Mouse (Mus musculus): ENCODE results near the gene Caap1.

Caap1 gene

DNA sequence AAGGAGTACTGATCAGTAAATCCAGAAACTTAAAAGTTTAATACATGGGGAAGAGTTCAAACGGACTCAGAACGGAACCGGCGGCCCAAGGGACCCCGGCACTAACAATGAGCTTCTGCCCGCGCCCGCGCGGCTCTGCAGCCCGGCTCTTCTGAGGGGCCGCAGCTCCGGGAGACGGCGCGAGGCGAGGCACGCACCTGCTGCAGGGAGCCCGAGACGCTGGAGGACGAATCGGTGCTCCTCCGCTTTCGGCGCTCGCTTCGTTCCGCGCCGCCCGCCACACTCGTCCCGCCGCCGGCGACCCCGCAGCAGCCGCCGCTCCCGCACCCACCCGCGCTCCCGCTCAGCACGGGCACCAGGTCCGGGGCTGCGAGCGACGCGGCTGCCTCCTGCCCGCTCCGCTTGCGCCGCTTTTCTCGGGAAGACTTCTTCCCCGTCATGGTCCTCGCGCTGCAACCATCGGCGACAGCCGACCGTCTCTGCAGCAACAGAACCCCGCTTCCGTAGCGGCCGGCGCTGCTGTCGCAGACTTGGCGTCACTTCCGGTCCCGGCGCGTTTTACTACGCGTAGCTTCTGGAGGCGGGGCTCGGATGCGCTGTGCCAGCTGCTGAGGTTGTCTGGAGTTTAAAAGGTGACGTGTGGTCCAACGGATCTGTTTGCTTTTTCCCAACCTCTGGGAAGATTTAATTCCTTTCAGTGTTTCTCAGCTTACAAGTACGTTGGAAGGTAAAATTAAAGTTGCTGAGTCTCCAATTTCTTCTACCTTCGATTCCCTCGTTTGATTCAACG is at the start of gene Caap1, which contains the start of gene Gm10306:
Caap1 (minus strand) TSS at position 532 of the 790 bp plus-strand sequence.
Gm10306 (plus strand) TSS at position 282 of the 790 bp plus-strand sequence.
- peak; percentile 86 to 90 for DNase-seq (ENCODE audit: low spot score in 2 of 2)

- DNase-seq (ENCODE audit: low spot score in 2 of 2): no peak
Observed at GRCm38 (mm10) chr4:94605591-94605990, 49.0 kb upstream of the Caap1 start.

DNA sequence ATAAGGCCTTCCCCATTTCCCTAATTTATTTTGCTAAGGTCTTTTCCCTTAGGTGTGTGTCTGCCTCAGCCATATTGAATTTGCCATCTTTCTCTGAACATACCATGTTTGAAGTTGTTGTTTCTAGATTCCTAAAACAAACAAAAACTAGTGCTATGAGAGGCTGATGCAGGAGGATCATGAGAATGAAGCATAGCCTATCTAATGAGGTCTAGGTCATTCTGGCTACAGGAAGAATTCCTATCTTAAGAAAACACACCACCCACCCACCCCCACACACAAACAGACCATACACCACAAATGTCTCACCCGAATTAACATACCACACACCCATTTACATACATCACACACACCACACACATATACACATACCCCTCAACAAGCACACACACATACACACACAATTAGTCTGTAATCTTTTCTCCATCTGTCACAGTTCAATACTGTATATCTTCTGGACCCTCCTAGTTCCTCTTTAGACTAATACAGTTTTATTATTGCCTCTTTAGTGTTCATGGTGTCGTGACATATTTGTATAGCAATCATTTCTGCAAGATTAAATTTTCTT is 47.9 kb upstream of the Caap1 start:
- no peak for DNase-seq (ENCODE audit: low spot score in 2 of 2)

DNA sequence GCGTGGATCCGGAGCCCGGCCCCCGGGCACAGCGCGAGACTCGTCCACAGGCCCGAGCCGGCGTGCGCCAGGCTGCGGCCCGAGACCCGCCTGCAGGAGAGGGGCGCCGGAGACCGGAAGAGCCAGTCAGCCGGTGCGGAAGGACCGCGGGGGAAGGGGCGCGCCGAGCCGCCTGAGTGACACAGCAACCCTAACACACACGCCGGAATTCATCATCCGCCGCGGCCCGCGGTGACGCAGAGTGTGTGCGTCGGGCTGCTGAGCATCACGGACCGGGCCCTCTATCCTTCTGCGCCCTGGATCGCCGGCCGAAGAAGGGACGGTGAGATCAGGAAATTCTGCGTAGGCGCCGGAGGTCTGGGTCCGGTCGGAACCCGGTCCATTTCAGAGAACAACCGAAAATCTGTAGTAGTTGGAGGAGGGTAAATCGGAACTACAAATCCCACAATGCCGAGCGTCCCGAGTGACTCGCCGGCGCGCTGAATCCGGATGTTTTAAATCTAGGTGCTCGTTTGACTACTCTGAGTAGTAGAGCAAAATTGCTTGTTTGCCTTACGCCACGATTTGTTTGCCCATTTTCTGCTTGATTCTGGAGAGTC is 46.5 kb upstream of the Caap1 start, which contains the start of gene Plaa:
Plaa (minus strand) TSS at position 214 of the 599 bp plus-strand sequence.
- peak; percentile 80 to 87 for DNase-seq (ENCODE audit: low spot score in 2 of 2)

GRCm38 (mm10) chr4:94602496-94603030 is 46.0 kb upstream of the Caap1 start:
- no peak for DNase-seq (ENCODE audit: low spot score in 2 of 2)

DNA sequence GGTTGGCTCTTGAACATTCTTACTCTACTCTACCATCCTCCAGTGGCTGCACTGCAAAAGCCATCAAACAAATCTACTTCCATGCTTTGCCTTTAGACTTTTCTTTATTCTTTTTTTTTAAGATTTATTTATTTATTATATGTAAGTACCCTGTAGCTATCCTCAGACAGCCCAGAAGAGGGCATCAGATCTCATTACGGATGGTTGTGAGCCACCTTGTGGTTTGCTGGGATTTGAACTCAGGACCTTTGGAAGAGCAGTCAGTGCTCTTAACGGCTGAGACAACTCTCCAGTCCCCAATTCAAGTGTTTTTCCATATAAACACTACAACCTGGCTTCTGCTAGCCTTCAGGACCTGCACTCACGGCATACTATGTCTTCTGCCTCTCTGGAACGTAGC is 44.8 kb upstream of the Caap1 start:
- peak in 1 of 2 experiments; percentile 8 for DNase-seq (ENCODE audit: low spot score in 2 of 2)

DNA sequence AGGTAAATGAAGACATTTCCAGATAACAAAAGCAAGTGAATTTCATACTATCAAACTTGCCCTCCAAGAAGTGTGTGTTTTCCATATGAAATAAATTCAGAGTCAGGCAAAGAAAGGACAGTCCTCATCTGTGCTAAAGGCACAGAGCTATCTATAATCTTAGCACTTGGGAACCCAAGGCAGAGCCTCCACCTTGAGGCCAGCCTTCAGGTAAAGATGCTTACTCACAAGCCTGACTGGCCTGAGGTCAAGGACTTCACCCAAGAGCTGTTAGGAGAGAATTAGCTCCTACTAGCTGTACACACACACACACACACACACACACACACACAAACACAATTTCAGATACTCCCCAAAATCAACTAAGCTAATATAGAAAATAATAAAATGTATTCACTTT is 36.1 kb upstream of the Caap1 start:
- DNase-seq (ENCODE audit: low spot score in 2 of 2): no peak

GRCm38 (mm10) chr4:94591765-94592381 is 35.3 kb upstream of the Caap1 start:
- no peak for DNase-seq (ENCODE audit: low spot score in 2 of 2)

GRCm38 (mm10) chr4:94572677-94573076 is 16.1 kb upstream of the Caap1 start:
- no peak for DNase-seq (ENCODE audit: low spot score in 2 of 2)

GRCm38 (mm10) chr4:94564297-94564696 is 7.7 kb upstream of the Caap1 start:
- no peak for DNase-seq (ENCODE audit: low spot score in 2 of 2)

GRCm38 (mm10) chr4:94561954-94562648 is 5.5 kb upstream of the Caap1 start:
- DNase-seq (ENCODE audit: low spot score in 2 of 2): no peak

DNA sequence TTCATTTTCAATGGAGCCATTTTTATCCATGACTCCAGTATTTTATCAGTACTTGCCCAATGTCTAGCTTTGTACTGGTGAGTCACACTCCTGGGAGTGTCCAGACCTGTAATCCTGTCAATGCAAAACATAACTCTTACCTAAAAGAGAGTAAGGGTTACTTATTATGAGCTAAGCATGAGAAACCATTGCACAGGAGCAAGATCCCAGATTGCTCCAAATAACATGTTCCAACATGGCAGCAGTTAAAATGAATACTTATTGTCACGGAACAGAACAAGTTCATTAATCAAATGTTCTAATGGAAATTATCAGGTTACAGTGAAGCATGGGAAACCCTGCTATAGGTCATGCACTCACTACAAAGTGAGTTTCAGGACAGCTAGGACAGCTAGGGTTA is 3.7 kb upstream of the Caap1 start:
- no peak for DNase-seq (ENCODE audit: low spot score in 2 of 2)

DNA sequence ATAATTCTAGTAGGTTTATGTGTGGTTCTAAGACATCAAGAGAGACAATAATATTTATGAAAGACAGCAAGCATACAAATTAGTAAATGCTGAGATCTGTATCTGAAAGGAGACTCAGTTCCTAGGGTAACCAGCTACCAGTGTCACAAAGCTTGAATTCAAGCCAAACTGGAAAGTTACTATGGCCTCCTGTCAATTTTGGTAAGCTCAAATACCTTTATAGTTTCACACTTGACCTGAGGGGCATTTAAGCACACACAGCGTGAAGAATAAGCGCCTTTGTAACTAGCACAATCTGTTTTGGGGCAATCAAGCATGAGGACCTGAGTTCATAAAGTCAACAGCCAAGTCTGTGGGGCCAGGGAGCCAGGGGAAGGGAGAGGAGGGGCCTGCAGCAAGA is 2.7 kb upstream of the Caap1 start:
- no peak for DNase-seq (ENCODE audit: low spot score in 2 of 2)

- no peak for DNase-seq (ENCODE audit: low spot score in 2 of 2)
Observed at GRCm38 (mm10) chr4:94557145-94557544, 549 bp upstream of the Caap1 start.

- no peak for DNase-seq (ENCODE audit: low spot score in 2 of 2)
Observed at GRCm38 (mm10) chr4:94554955-94555494, 1.6 kb downstream of the Caap1 start.

- no peak for DNase-seq (ENCODE audit: low spot score in 2 of 2)
Observed at GRCm38 (mm10) chr4:94544321-94544720, 12.3 kb downstream of the Caap1 start.

DNA sequence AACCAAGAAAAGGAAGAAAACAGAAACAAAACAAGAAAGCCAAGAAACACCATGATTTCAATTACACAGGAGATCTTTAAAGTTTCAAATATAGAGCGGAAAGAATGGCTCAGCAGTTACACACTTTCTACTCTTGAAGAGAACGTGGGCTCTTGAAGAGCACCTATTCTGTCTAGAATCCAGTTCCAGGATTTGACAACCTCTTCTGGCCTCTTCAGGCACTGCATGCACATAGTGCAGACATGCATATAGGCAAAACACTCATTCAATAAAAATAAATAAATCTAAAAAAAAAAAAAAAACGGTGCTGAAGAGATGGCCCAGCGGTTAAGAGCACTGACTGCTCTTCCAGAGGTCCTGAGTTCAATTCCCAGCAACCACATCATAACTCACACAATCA is 13.6 kb downstream of the Caap1 start:
- DNase-seq (ENCODE audit: low spot score in 2 of 2): no peak

GRCm38 (mm10) chr4:94533205-94533604 is 23.4 kb downstream of the Caap1 start:
- no peak for DNase-seq (ENCODE audit: low spot score in 2 of 2)

DNA sequence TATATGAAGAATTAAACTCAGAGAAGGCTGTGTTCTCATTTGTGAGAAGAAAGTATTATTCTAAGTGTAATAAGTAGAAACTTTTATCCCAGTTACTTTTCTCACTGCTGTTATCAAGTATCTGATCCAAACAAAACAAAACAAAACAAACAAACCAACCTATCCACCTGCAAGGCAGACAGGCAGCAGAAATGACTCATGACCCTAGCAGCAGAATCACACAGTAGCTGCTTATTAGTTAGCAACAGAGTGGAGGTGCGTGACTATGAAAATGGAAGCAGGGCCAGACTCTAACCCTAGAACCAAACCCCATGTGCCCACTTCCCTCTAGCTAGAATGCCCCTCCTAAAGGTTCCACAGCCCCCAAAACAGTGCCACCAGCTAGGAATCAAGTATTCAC is 27.1 kb downstream of the Caap1 start:
- no peak for DNase-seq (ENCODE audit: low spot score in 2 of 2)

DNA sequence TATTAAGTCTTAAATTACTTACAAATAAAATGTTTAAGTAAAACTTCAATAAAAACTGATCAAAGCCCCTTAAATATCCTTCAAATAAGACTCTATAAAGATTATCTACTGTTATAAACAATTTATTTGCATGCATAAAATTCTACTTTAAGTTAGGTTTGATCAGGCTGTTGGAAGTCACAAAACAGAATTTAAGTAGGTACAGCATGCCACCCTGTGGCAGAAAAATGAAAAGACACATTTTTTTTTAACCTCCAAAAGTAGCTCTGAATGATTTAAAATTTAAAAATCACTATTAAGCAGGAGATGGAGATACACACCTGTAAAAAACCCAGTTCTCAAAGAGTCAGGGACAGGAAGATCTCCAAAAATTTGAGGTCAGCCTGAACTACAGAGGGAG is 33.3 kb downstream of the Caap1 start:
- DNase-seq (ENCODE audit: low spot score in 2 of 2): no peak

DNA sequence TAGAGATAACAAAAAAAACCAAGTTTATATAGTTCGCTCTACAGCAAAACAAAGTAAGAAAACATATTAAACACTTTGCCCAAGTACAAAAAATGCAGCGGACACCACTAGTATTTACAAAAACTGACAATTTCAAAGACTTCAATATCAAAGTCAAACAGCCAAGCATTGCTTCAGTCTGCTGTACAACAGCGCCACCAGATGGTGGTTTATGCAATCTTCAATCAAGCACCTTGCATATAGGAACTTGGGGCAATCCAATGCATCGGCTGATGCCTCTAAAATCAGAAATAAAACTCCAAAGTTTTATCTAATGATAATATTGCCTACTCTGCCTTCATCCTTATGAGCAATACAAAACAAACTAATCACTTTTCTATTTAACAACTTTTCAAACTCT is 39.0 kb downstream of the Caap1 start:
- peak; percentile 2 to 12 for DNase-seq (ENCODE audit: low spot score in 2 of 2)

Measured in natural killer cell, adult 2 months (primary cell).